Mouse (Mus musculus) liver, embryonic 15.5 days (tissue): ENCODE data around the gene Cdkl4. TPM values are rescaled to one million over a fixed set of nuclear protein-coding genes. Genes with fewer than 3 reads are reported as not detected.
"Not testable (repeated sequence)": the region's sequence is repeated elsewhere in the genome, so short reads cannot be mapped to it uniquely, and the experiment has no call there.

Experiments
- ATAC-seq: fragments of 200-750 bp; cut with Nextera tagmentation; 2 replicates; pipeline ENCODE4 v1.8.0; 2017; ENCODE audit warnings: moderate number of reproducible peaks, mild to moderate bottlenecking, moderate library complexity; ENCODE audit not compliant: insufficient read depth
- H3K27ac ChIP-seq: fragments of 300-500 bp; sonication (generic); replicated peaks from 2 replicates; pipeline ENCODE4 v1.5.1; 2015; ENCODE audit warnings: mild to moderate bottlenecking, inconsistent platforms
- H3K27me3 ChIP-seq: fragments of 300-500 bp; sonication (generic); 2 replicates; pipeline ENCODE4 v1.6.1; 2015; ENCODE audit warnings: mild to moderate bottlenecking, inconsistent platforms
- H3K36me3 ChIP-seq: fragments of 300-500 bp; sonication (generic); replicated peaks from 2 replicates; pipeline ENCODE4 v1.6.1; 2015; ENCODE audit warnings: moderate library complexity, mild to moderate bottlenecking, inconsistent platforms
- H3K4me1 ChIP-seq: fragments of 300-500 bp; sonication (generic); replicated peaks from 2 replicates; pipeline ENCODE4 v1.6.1; 2015; ENCODE audit warnings: inconsistent platforms
- H3K4me2 ChIP-seq: fragments of 300-500 bp; sonication (generic); 2 replicates; pipeline ENCODE4 v1.6.1; 2015; ENCODE audit warnings: moderate library complexity, mild to moderate bottlenecking, inconsistent platforms
- H3K4me3 ChIP-seq: fragments of 300-500 bp; sonication (generic); replicated peaks from 2 replicates; pipeline ENCODE4 v1.5.1; 2015; ENCODE audit warnings: mild to moderate bottlenecking, inconsistent platforms
- H3K9ac ChIP-seq: fragments of 300-500 bp; sonication (generic); 2 replicates; pipeline ENCODE4 v1.6.1; 2015; ENCODE audit warnings: moderate library complexity, mild to moderate bottlenecking, inconsistent platforms
- H3K9me3 ChIP-seq: fragments of 300-500 bp; sonication (generic); replicated peaks from 2 replicates; pipeline ENCODE4 v1.6.1; 2016; ENCODE audit warnings: inconsistent platforms
- WGBS: fragments of 180-500 bp; shearing (Covaris S2); methylation state at CpG from one replicate; pipeline ENCODE4 v1.1.7; 2015; ENCODE audit warnings: mixed read lengths; ENCODE audit not compliant: insufficient replicate concordance; 5-methylcytosine and 5-hydroxymethylcytosine counted together
- polyA plus RNA-seq: library from polyadenylated mRNA; unstranded; fragments of >200 nt; fragmentation: Nextera tagmentation; extraction: Ambion mirVana; gene quantifications from 2 replicates; pipeline ENCODE4 v1.2.1, GENCODE M21; 2015

The Cdkl4 gene
- polyA plus RNA-seq, 1 experiment from 2014 or later: 0.20 TPM

GRCm38 (mm10) chr17:80546846-80547245, 30.8 kb downstream of the Cdkl4 start:
- WGBS: 56% methylated on average over 2 of the region's 2 CpGs
- Histone ChIP-seq H3K27ac (no peak overlapping the region), H3K9me3 (no peaks in the 10 kb centered on the region), H3K4me3 (no peak overlapping the region), H3K36me3 (no peaks in the 10 kb centered on the region), H3K27me3 (no peaks in the 10 kb centered on the region), H3K4me2 (no peak overlapping the region), H3K9ac (no peak overlapping the region), H3K4me1 (no peaks in the 10 kb centered on the region)
- ATAC-seq: no peak

GRCm38 (mm10) chr17:80546227-80546626, 31.4 kb downstream of the Cdkl4 start:
- WGBS: 68% methylated on average over 8 of the region's 8 CpGs
- Histone ChIP-seq H3K9me3 (no peaks in the 10 kb centered on the region), H3K9ac (no peak overlapping the region), H3K4me1 (no peaks in the 10 kb centered on the region), H3K4me3 (no peak overlapping the region), H3K4me2 (no peak overlapping the region), H3K27me3 (no peaks in the 10 kb centered on the region), H3K36me3 (no peaks in the 10 kb centered on the region), H3K27ac (no peak overlapping the region)
- ATAC-seq: no peak

- H3K27me3 ChIP-seq: no peaks in the 10 kb centered on the region
- no peak overlapping the region for H3K4me2 ChIP-seq
- H3K36me3 ChIP-seq: no peaks in the 10 kb centered on the region
- ATAC-seq: no peak
- WGBS: 82% methylated on average over 20 of the region's 20 CpGs
- H3K27ac ChIP-seq: no peak overlapping the region
- H3K4me1 ChIP-seq: no peaks in the 10 kb centered on the region
- H3K9ac ChIP-seq: no peak overlapping the region
- H3K9me3 ChIP-seq: no peaks in the 10 kb centered on the region
- no peak overlapping the region for H3K4me3 ChIP-seq
Observed at GRCm38 (mm10) chr17:80543646-80544045, 34.0 kb downstream of the Cdkl4 start.

- no peak for ATAC-seq
- H3K27ac ChIP-seq: no peak overlapping the region
- H3K36me3 ChIP-seq: no peaks in the 10 kb centered on the region
- no peak overlapping the region for H3K4me3 ChIP-seq
- WGBS: 61% methylated on average over 6 of the region's 6 CpGs
- H3K9me3 ChIP-seq: no peaks in the 10 kb centered on the region
- H3K9ac ChIP-seq: no peak overlapping the region
- H3K4me1 ChIP-seq: no peaks in the 10 kb centered on the region
- no peaks in the 10 kb centered on the region for H3K27me3 ChIP-seq
- H3K4me2 ChIP-seq: no peak overlapping the region
Observed at GRCm38 (mm10) chr17:80537136-80537535, 40.5 kb downstream of the Cdkl4 start.

- WGBS: 63% methylated on average over 6 of the region's 6 CpGs
- Histone ChIP-seq H3K4me2 (no peak overlapping the region), H3K4me3 (no peak overlapping the region), H3K9ac (no peak overlapping the region), H3K9me3 (no peaks in the 10 kb centered on the region), H3K36me3 (no peaks in the 10 kb centered on the region), H3K27ac (no peak overlapping the region), H3K27me3 (no peaks in the 10 kb centered on the region), H3K4me1 (no peaks in the 10 kb centered on the region)
- no peak for ATAC-seq
Observed at GRCm38 (mm10) chr17:80535633-80536032, 42.0 kb downstream of the Cdkl4 start.

GRCm38 (mm10) chr17:80531351-80531750, 46.3 kb downstream of the Cdkl4 start:
- H3K4me1 ChIP-seq, H3K27ac ChIP-seq, H3K9me3 ChIP-seq, H3K9ac ChIP-seq, H3K4me2 ChIP-seq, H3K27me3 ChIP-seq, H3K36me3 ChIP-seq, H3K4me3 ChIP-seq, ATAC-seq: not testable (repeated sequence)
- WGBS: 41% methylated on average over 2 of the region's 2 CpGs

- H3K4me2 ChIP-seq: no peak overlapping the region
- H3K9me3 ChIP-seq: no peaks in the 10 kb centered on the region
- H3K4me1 ChIP-seq: no peaks in the 10 kb centered on the region
- H3K9ac ChIP-seq: no peak overlapping the region
- no peaks in the 10 kb centered on the region for H3K36me3 ChIP-seq
- WGBS: 61% methylated on average over 3 of the region's 3 CpGs
- H3K27me3 ChIP-seq: no peaks in the 10 kb centered on the region
- no peak overlapping the region for H3K27ac ChIP-seq
- H3K4me3 ChIP-seq: no peak overlapping the region
- ATAC-seq: no peak
Observed at GRCm38 (mm10) chr17:80523231-80523630, 54.4 kb downstream of the Cdkl4 start.

- Histone ChIP-seq H3K4me2 (no peak overlapping the region), H3K4me3 (no peak overlapping the region), H3K27ac (no peak overlapping the region), H3K9ac (no peak overlapping the region), H3K9me3 (no peaks in the 10 kb centered on the region), H3K36me3 (no peaks in the 10 kb centered on the region), H3K4me1 (no peaks in the 10 kb centered on the region; the same call in 1 of the 2 replicates), H3K27me3 (no peaks in the 10 kb centered on the region)
- 68% methylated on average over 7 of the region's 7 CpGs for WGBS
- no peak for ATAC-seq
Observed at GRCm38 (mm10) chr17:80522229-80522556, 55.4 kb downstream of the Cdkl4 start.

GRCm38 (mm10) chr17:80521521-80522228, 55.9 kb downstream of the Cdkl4 start:
- no peak overlapping the region for H3K4me3 ChIP-seq
- H3K27ac ChIP-seq: no peak overlapping the region
- no peaks in the 10 kb centered on the region for H3K9me3 ChIP-seq
- no peak overlapping the region for H3K9ac ChIP-seq
- H3K4me1 ChIP-seq: no peaks in the 10 kb centered on the region; the same call in 1 of the 2 replicates
- H3K27me3 ChIP-seq: no peaks in the 10 kb centered on the region
- ATAC-seq: no peak
- no peak overlapping the region for H3K4me2 ChIP-seq
- WGBS: 64% methylated on average over 4 of the region's 4 CpGs
- H3K36me3 ChIP-seq: no peaks in the 10 kb centered on the region

GRCm38 (mm10) chr17:80520537-80520936, 57.1 kb downstream of the Cdkl4 start:
- Histone ChIP-seq H3K4me2 (no peak overlapping the region), H3K36me3 (no peaks in the 10 kb centered on the region), H3K9ac (no peak overlapping the region), H3K4me1 (peaks cover 3% of the 10 kb centered on the region; the same call in 1 of the 2 replicates), H3K27ac (no peak overlapping the region), H3K27me3 (no peaks in the 10 kb centered on the region), H3K4me3 (no peak overlapping the region), H3K9me3 (no peaks in the 10 kb centered on the region)
- no peak for ATAC-seq
- 69% methylated on average over 8 of the region's 8 CpGs for WGBS

- Histone ChIP-seq H3K4me2 (no peak overlapping the region), H3K4me3 (no peak overlapping the region), H3K9ac (no peak overlapping the region), H3K27ac (no peak overlapping the region), H3K9me3 (no peaks in the 10 kb centered on the region), H3K36me3 (no peaks in the 10 kb centered on the region), H3K4me1 (peaks cover 16% of the 10 kb centered on the region), H3K27me3 (no peaks in the 10 kb centered on the region)
- 77% methylated on average over 12 of the region's 12 CpGs for WGBS
- ATAC-seq: no peak
Observed at GRCm38 (mm10) chr17:80518811-80519210, 58.8 kb downstream of the Cdkl4 start.

GRCm38 (mm10) chr17:80517244-80517643, 60.4 kb downstream of the Cdkl4 start:
- ATAC-seq: no peak

More at GRCm38 (mm10) chr17:80517244-80517643, 60.4 kb downstream of the Cdkl4 start:
- Histone ChIP-seq H3K9me3 (no peaks in the 10 kb centered on the region), H3K9ac (no peak overlapping the region), H3K4me3 (no peak overlapping the region), H3K36me3 (no peaks in the 10 kb centered on the region), H3K27ac (no peak overlapping the region), H3K4me2 (no peak overlapping the region), H3K4me1 (peaks cover 23% of the 10 kb centered on the region), H3K27me3 (no peaks in the 10 kb centered on the region)
- WGBS: 42% methylated on average over 9 of the region's 9 CpGs
